Mouse (Mus musculus): ENCODE measurements around the gene Smyd4. TPM values are rescaled to one million over a fixed set of nuclear protein-coding genes. Genes with fewer than 3 reads are reported as not detected.

Gene Smyd4
- polyA plus RNA-seq, 1 experiment, result 1.1 TPM

DNA sequence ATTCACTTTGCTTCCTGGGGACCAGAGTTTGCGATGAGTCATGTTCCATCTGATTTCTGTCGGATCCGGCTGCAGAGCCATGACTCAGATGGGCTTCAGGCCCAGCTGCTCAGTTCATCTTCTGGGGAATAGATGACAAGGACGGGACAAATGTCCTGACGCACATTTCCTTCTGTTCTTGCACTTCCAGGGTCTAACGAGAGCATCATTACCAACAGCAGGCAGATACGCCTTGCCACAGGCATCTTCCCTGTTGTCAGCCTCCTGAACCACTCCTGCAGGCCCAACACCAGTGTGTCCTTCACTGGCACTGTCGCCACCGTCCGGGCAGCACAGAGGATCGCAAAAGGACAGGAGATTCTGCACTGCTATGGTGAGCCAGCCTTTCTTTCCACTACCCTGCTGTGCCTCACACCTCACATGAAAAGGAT, 51.2 kb downstream of the Smyd4 start:
- H3K4me3 ChIP-seq (replicated peaks; ENCODE audit: control insufficient read depth, low read depth, low read length), result no peak overlapping the region
- no peaks in the 10 kb centered on the region; the same call in 1 of the 2 replicates for H3K4me1 ChIP-seq (ENCODE audit: control insufficient read depth, insufficient read depth, low read length)
- no peak overlapping the region for H3K27ac ChIP-seq (ENCODE audit: control insufficient read depth, insufficient read depth, low read depth, low read length, poor library complexity)
- TF ChIP-seq CTCF (IDR thresholded peaks at IDR 0.05; ENCODE audit: control insufficient read depth, insufficient read depth, low read length) (no peak), POLR2A (IDR thresholded peaks at IDR 0.05; ENCODE audit: borderline replicate concordance, control insufficient read depth, low read depth, low read length) (no peak)
- 81% methylated on average over 11 of the region's 11 CpGs for WGBS

DNA sequence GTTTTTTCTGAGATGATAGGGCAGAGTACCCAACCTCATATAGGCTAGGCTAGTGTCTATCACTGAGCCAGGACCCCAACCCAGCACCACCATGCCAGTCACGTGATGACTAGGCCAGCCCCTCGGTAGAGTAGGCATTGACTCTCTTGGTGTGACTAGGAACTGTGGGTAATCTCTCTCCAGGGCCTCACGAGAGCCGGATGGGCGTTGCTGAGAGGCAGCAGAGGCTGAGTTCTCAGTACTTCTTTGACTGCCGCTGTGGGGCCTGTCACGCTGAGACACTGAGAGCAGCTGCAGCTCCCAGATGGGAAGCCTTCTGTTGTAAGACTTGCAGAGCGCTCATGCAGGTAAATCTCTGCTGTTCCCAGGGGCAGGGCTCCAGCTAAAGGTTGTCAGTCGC, 51.9 kb downstream of the Smyd4 start:
- no peak for TF ChIP-seq POLR2A (IDR thresholded peaks at IDR 0.05; ENCODE audit: borderline replicate concordance, control insufficient read depth, low read depth, low read length)
- TF ChIP-seq CTCF (IDR thresholded peaks at IDR 0.05; ENCODE audit: control insufficient read depth, insufficient read depth, low read length), result no peak
- Histone ChIP-seq H3K4me3 (replicated peaks; ENCODE audit: control insufficient read depth, low read depth, low read length) (no peak overlapping the region), H3K27ac (ENCODE audit: control insufficient read depth, insufficient read depth, low read depth, low read length, poor library complexity) (no peak overlapping the region), H3K4me1 (ENCODE audit: control insufficient read depth, insufficient read depth, low read length) (no peaks in the 10 kb centered on the region; the same call in 1 of the 2 replicates)
- WGBS, result 86% methylated on average over 9 of the region's 9 CpGs

GRCm38 (mm10) chr11:75402271-75402690, 54.0 kb downstream of the Smyd4 start:
- Histone ChIP-seq H3K4me3 (replicated peaks; ENCODE audit: control insufficient read depth, low read depth, low read length) (no peak overlapping the region), H3K27ac (ENCODE audit: control insufficient read depth, insufficient read depth, low read depth, low read length, poor library complexity) (no peak overlapping the region), H3K4me1 (ENCODE audit: control insufficient read depth, insufficient read depth, low read length) (no peaks in the 10 kb centered on the region; the same call in 1 of the 2 replicates)
- WGBS, result 60% methylated on average over 5 of the region's 5 CpGs
- TF ChIP-seq POLR2A (IDR thresholded peaks at IDR 0.05; ENCODE audit: borderline replicate concordance, control insufficient read depth, low read depth, low read length) (no peak), CTCF (IDR thresholded peaks at IDR 0.05; ENCODE audit: control insufficient read depth, insufficient read depth, low read length) (peak; percentile 28; the same call in 1 of the 2 replicates)

DNA sequence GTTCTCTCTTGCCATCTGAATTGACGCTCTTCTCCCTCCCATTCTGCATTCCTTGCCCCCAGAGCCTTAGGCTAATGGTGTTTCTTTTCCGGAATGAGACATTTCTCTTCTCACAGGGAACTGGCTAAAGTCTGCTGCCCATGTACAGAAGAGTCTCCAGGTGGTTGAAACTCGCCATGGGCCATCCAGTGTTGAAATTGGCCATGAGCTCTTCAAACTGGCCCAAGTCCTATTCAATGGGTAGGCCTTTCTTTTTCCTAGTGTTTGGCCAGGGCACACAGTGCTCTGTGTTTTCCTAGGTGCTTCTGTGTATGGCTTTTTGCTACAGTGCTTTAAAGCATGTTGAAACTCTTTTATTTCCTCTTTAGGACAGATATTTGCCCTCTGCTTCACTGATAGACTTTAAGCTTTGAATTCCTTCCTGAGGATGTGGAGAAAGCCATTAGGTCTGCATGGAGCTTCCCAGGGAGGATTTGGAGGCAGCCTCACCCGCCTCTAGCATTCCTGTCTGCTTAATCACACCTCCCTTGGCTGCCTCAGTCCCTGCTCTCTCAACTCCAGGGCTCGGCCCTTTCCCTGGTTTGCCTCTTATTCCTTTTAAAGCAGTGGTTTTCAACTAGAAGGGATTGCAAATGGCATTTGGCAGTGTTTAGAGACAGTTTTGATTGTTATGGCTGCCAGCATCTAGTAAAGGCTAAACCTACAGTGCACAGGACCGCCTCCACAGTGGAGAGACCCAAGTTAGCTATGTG, 55.2 kb downstream of the Smyd4 start:
- Histone ChIP-seq H3K4me1 (ENCODE audit: control insufficient read depth, insufficient read depth, low read length) (no peaks in the 10 kb centered on the region; the same call in 1 of the 2 replicates), H3K4me3 (replicated peaks; ENCODE audit: control insufficient read depth, low read depth, low read length) (no peak overlapping the region), H3K27ac (ENCODE audit: control insufficient read depth, insufficient read depth, low read depth, low read length, poor library complexity) (no peak overlapping the region)
- no peak for TF ChIP-seq CTCF (IDR thresholded peaks at IDR 0.05; ENCODE audit: control insufficient read depth, insufficient read depth, low read length)
- TF ChIP-seq POLR2A (IDR thresholded peaks at IDR 0.05; ENCODE audit: borderline replicate concordance, control insufficient read depth, low read depth, low read length), result no peak
- WGBS, result 78% methylated on average over 6 of the region's 6 CpGs

DNA sequence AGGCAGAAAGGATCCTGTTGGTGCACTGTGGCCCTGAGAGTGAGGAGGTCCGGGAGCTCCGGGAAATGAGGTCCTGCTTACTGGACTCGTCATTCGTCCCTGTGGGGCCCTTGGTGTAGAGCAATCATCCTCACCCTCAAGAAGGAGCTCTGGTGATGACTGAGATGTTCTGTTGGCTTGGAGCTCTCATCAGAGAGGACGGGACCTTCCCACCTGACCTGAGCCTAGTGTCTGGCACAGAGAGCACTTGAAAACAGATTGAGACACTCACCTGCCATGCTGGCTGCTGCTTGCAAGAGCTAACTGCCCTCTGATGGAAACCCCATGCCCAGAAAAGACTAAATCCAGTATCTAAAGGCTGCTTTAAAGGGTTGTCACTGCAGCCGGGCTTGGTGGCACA, 56.6 kb downstream of the Smyd4 start:
- Histone ChIP-seq H3K27ac (ENCODE audit: control insufficient read depth, insufficient read depth, low read depth, low read length, poor library complexity) (no peak overlapping the region), H3K4me1 (ENCODE audit: control insufficient read depth, insufficient read depth, low read length) (peaks cover 3% of the 10 kb centered on the region), H3K4me3 (replicated peaks; ENCODE audit: control insufficient read depth, low read depth, low read length) (no peak overlapping the region)
- WGBS, result 85% methylated on average over 6 of the region's 6 CpGs
- TF ChIP-seq CTCF (IDR thresholded peaks at IDR 0.05; ENCODE audit: control insufficient read depth, insufficient read depth, low read length), result no peak
- TF ChIP-seq POLR2A (IDR thresholded peaks at IDR 0.05; ENCODE audit: borderline replicate concordance, control insufficient read depth, low read depth, low read length), result no peak

DNA sequence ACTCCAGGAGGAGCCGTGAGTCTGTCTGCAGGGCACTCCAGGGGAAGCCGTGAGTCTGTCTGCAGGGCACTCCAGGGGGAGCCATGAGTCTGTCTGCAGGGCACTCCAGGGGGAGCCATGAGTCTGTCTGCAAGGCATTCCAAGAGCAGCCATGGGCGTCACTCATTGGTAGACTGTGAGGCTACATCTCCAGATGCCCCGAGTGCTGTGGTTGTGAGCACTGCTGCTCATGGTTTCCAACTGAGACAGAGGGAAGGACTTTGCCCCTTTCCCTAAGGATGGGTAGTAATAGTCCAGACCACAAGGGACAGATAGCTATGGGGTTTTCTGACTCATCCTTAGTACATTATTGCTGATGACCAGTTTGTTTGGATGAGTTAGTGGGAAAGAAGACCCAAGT, 57.9 kb downstream of the Smyd4 start:
- no peak overlapping the region for H3K4me3 ChIP-seq (replicated peaks; ENCODE audit: control insufficient read depth, low read depth, low read length)

GRCm38 (mm10) chr11:75406865-75407264, 58.6 kb downstream of the Smyd4 start:
- Histone ChIP-seq H3K4me3 (replicated peaks; ENCODE audit: control insufficient read depth, low read depth, low read length) (no peak overlapping the region), H3K27ac (ENCODE audit: control insufficient read depth, insufficient read depth, low read depth, low read length, poor library complexity) (no peak overlapping the region), H3K4me1 (ENCODE audit: control insufficient read depth, insufficient read depth, low read length) (peaks cover 3% of the 10 kb centered on the region)
- TF ChIP-seq POLR2A (IDR thresholded peaks at IDR 0.05; ENCODE audit: borderline replicate concordance, control insufficient read depth, low read depth, low read length), result no peak
- peak; percentile 73 for TF ChIP-seq CTCF (IDR thresholded peaks at IDR 0.05; ENCODE audit: control insufficient read depth, insufficient read depth, low read length)
- 61% methylated on average over 3 of the region's 3 CpGs for WGBS

More for the DNA sequence above, 57.9 kb downstream of the Smyd4 start:
- no peak for TF ChIP-seq CTCF (IDR thresholded peaks at IDR 0.05; ENCODE audit: control insufficient read depth, insufficient read depth, low read length)
- no peak for TF ChIP-seq POLR2A (IDR thresholded peaks at IDR 0.05; ENCODE audit: borderline replicate concordance, control insufficient read depth, low read depth, low read length)
- 64% methylated on average over 4 of the region's 4 CpGs for WGBS
- peaks cover 3% of the 10 kb centered on the region for H3K4me1 ChIP-seq (ENCODE audit: control insufficient read depth, insufficient read depth, low read length)
- H3K27ac ChIP-seq (ENCODE audit: control insufficient read depth, insufficient read depth, low read depth, low read length, poor library complexity), result no peak overlapping the region

DNA sequence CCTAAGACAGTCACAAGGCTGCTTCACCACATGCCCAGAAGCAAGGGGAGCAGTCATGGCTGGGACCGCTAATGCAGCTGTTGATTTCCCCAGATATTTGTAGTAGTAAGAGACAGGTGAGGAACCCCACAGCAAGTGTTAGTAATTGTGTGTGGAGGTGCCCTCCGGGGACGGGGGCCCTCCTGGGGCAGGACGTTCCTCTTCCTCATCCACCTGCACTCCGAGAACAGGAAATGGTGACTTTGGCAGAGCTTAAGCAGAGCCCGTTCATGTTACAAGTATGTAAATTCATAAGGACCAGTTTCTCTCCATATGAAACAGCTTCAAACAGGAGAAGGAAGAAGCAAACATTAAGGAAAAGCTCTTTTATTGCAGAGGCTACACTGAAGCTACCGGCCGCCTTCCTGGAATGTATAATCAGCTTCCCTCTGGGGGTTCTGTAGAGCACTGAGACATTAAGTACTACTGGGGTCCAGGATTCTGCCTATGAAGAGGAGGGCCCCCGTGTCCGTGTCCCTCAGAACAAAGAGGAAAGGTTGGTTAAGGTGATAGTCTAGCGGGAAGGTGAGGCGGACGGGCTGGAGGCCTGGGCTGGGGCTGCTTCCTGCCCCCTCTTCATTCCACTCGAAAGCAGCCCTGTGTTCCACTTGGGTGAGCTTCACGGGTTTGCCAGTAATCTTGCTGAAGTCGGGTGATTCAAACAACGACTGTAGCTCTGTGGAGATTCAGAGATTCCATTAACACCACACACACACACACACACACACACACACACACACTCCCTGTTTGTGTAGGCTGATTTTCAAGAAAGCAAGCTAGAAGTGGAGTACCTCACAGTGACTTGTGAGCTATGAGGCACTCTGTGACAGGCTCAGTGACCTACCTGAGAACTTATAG, 61.7 kb downstream of the Smyd4 start:
- Histone ChIP-seq H3K27ac (ENCODE audit: control insufficient read depth, insufficient read depth, low read depth, low read length, poor library complexity) (no peak overlapping the region; the same call in 1 of the 2 replicates), H3K4me1 (ENCODE audit: control insufficient read depth, insufficient read depth, low read length) (peaks cover 4% of the 10 kb centered on the region), H3K4me3 (replicated peaks; ENCODE audit: control insufficient read depth, low read depth, low read length) (no peak overlapping the region)
- TF ChIP-seq CTCF (IDR thresholded peaks at IDR 0.05; ENCODE audit: control insufficient read depth, insufficient read depth, low read length) (no peak), POLR2A (IDR thresholded peaks at IDR 0.05; ENCODE audit: borderline replicate concordance, control insufficient read depth, low read depth, low read length) (no peak)
- WGBS, result 22% methylated on average over 17 of the region's 17 CpGs

Data from bone marrow, adult 2 months (tissue).